Mouse (Mus musculus): ENCODE measurements around the gene Wwc2. TPM values are rescaled to one million over a fixed set of nuclear protein-coding genes. Genes with fewer than 3 reads are reported as not detected.

Wwc2 gene
- polyA plus RNA-seq, 1 experiment from 2014 or later: 5.6 TPM

- ATAC-seq (ENCODE audit: low read depth): no peak
- H3K27me3 ChIP-seq (ENCODE audit: control insufficient read depth, insufficient read depth, low read length): no peaks in the 10 kb centered on the region
- H3K4me1 ChIP-seq (ENCODE audit: control insufficient read depth, insufficient read depth, low read length): no peaks in the 10 kb centered on the region
- H3K4me2 ChIP-seq (ENCODE audit: low read depth, low read length): no peak overlapping the region
- no peak overlapping the region for H3K9ac ChIP-seq (replicated peaks; ENCODE audit: low read depth, low read length)
- H3K27ac ChIP-seq (ENCODE audit: low read depth, low read length): no peak overlapping the region
- H3K4me3 ChIP-seq (ENCODE audit: low read depth, low read length): no peak overlapping the region
- H3K9me3 ChIP-seq (ENCODE audit: control insufficient read depth, low read length): no peaks in the 10 kb centered on the region
- WGBS: 90% methylated on average over 9 of the region's 9 CpGs
- no peaks in the 10 kb centered on the region for H3K36me3 ChIP-seq (ENCODE audit: control insufficient read depth, insufficient read depth, low read length)
These were observed 22.6 kb upstream of the Wwc2 start for GRCm38 (mm10) chr8:48013281-48013680.

GRCm38 (mm10) chr8:48011871-48012270 lies 21.1 kb upstream of the Wwc2 start:
- H3K4me2 ChIP-seq (ENCODE audit: low read depth, low read length): no peak overlapping the region
- ATAC-seq (ENCODE audit: low read depth): no peak
- WGBS: 85% methylated on average over 10 of the region's 10 CpGs
- no peak overlapping the region for H3K9ac ChIP-seq (replicated peaks; ENCODE audit: low read depth, low read length)
- H3K27ac ChIP-seq (ENCODE audit: low read depth, low read length): no peak overlapping the region
- H3K9me3 ChIP-seq (ENCODE audit: control insufficient read depth, low read length): no peaks in the 10 kb centered on the region
- no peaks in the 10 kb centered on the region for H3K27me3 ChIP-seq (ENCODE audit: control insufficient read depth, insufficient read depth, low read length)
- no peaks in the 10 kb centered on the region for H3K4me1 ChIP-seq (ENCODE audit: control insufficient read depth, insufficient read depth, low read length)
- no peaks in the 10 kb centered on the region for H3K36me3 ChIP-seq (ENCODE audit: control insufficient read depth, insufficient read depth, low read length)
- no peak overlapping the region for H3K4me3 ChIP-seq (ENCODE audit: low read depth, low read length)

GRCm38 (mm10) chr8:48010977-48011376 lies 20.3 kb upstream of the Wwc2 start:
- WGBS: 87% methylated on average over 14 of the region's 14 CpGs
- no peak for ATAC-seq (ENCODE audit: low read depth)
- no peaks in the 10 kb centered on the region for H3K4me1 ChIP-seq (ENCODE audit: control insufficient read depth, insufficient read depth, low read length)
- no peak overlapping the region for H3K4me3 ChIP-seq (ENCODE audit: low read depth, low read length)
- no peak overlapping the region for H3K9ac ChIP-seq (replicated peaks; ENCODE audit: low read depth, low read length)
- no peaks in the 10 kb centered on the region for H3K9me3 ChIP-seq (ENCODE audit: control insufficient read depth, low read length)
- H3K36me3 ChIP-seq (ENCODE audit: control insufficient read depth, insufficient read depth, low read length): no peaks in the 10 kb centered on the region
- no peak overlapping the region for H3K4me2 ChIP-seq (ENCODE audit: low read depth, low read length)
- H3K27ac ChIP-seq (ENCODE audit: low read depth, low read length): no peak overlapping the region
- H3K27me3 ChIP-seq (ENCODE audit: control insufficient read depth, insufficient read depth, low read length): no peaks in the 10 kb centered on the region

- Histone ChIP-seq H3K4me3 (ENCODE audit: low read depth, low read length) (no peak overlapping the region), H3K4me2 (ENCODE audit: low read depth, low read length) (no peak overlapping the region), H3K36me3 (ENCODE audit: control insufficient read depth, insufficient read depth, low read length) (no peaks in the 10 kb centered on the region), H3K9ac (replicated peaks; ENCODE audit: low read depth, low read length) (no peak overlapping the region), H3K4me1 (ENCODE audit: control insufficient read depth, insufficient read depth, low read length) (no peaks in the 10 kb centered on the region), H3K27ac (ENCODE audit: low read depth, low read length) (no peak overlapping the region), H3K27me3 (ENCODE audit: control insufficient read depth, insufficient read depth, low read length) (no peaks in the 10 kb centered on the region), H3K9me3 (ENCODE audit: control insufficient read depth, low read length) (no peaks in the 10 kb centered on the region)
- 90% methylated on average over 15 of the region's 15 CpGs for whole genome bisulfite sequencing
- no peak for ATAC-seq (ENCODE audit: low read depth)
These were observed 18.7 kb upstream of the Wwc2 start for GRCm38 (mm10) chr8:48009399-48009798.

GRCm38 (mm10) chr8:48008936-48009335 lies 18.2 kb upstream of the Wwc2 start:
- 72% methylated on average over 8 of the region's 8 CpGs for WGBS
- no peak for ATAC-seq (ENCODE audit: low read depth)
- no peak overlapping the region for H3K27ac ChIP-seq (ENCODE audit: low read depth, low read length)
- no peak overlapping the region for H3K9ac ChIP-seq (replicated peaks; ENCODE audit: low read depth, low read length)
- no peak overlapping the region for H3K4me2 ChIP-seq (ENCODE audit: low read depth, low read length)
- H3K4me1 ChIP-seq (ENCODE audit: control insufficient read depth, insufficient read depth, low read length): no peaks in the 10 kb centered on the region
- H3K27me3 ChIP-seq (ENCODE audit: control insufficient read depth, insufficient read depth, low read length): no peaks in the 10 kb centered on the region
- no peaks in the 10 kb centered on the region for H3K36me3 ChIP-seq (ENCODE audit: control insufficient read depth, insufficient read depth, low read length)
- H3K4me3 ChIP-seq (ENCODE audit: low read depth, low read length): no peak overlapping the region
- H3K9me3 ChIP-seq (ENCODE audit: control insufficient read depth, low read length): no peaks in the 10 kb centered on the region

GRCm38 (mm10) chr8:48006869-48007268 lies 16.1 kb upstream of the Wwc2 start:
- no peaks in the 10 kb centered on the region for H3K4me1 ChIP-seq (ENCODE audit: control insufficient read depth, insufficient read depth, low read length)
- no peak overlapping the region for H3K4me2 ChIP-seq (ENCODE audit: low read depth, low read length)
- H3K4me3 ChIP-seq (ENCODE audit: low read depth, low read length): no peak overlapping the region
- no peak overlapping the region for H3K9ac ChIP-seq (replicated peaks; ENCODE audit: low read depth, low read length)
- 89% methylated on average over 4 of the region's 4 CpGs for WGBS
- no peak for ATAC-seq (ENCODE audit: low read depth)
- H3K27me3 ChIP-seq (ENCODE audit: control insufficient read depth, insufficient read depth, low read length): no peaks in the 10 kb centered on the region
- no peaks in the 10 kb centered on the region for H3K9me3 ChIP-seq (ENCODE audit: control insufficient read depth, low read length)
- H3K36me3 ChIP-seq (ENCODE audit: control insufficient read depth, insufficient read depth, low read length): no peaks in the 10 kb centered on the region
- H3K27ac ChIP-seq (ENCODE audit: low read depth, low read length): no peak overlapping the region

GRCm38 (mm10) chr8:48002551-48002950 lies 11.8 kb upstream of the Wwc2 start:
- Histone ChIP-seq H3K9me3 (ENCODE audit: control insufficient read depth, low read length) (no peaks in the 10 kb centered on the region), H3K4me1 (ENCODE audit: control insufficient read depth, insufficient read depth, low read length) (no peaks in the 10 kb centered on the region), H3K9ac (replicated peaks; ENCODE audit: low read depth, low read length) (no peak overlapping the region), H3K27me3 (ENCODE audit: control insufficient read depth, insufficient read depth, low read length) (no peaks in the 10 kb centered on the region), H3K4me3 (ENCODE audit: low read depth, low read length) (no peak overlapping the region), H3K4me2 (ENCODE audit: low read depth, low read length) (no peak overlapping the region), H3K27ac (ENCODE audit: low read depth, low read length) (no peak overlapping the region), H3K36me3 (ENCODE audit: control insufficient read depth, insufficient read depth, low read length) (no peaks in the 10 kb centered on the region)
- no peak for ATAC-seq (ENCODE audit: low read depth)
- WGBS: 93% methylated on average over 8 of the region's 8 CpGs

- 98% methylated on average over 6 of the region's 6 CpGs for WGBS
- no peaks in the 10 kb centered on the region for H3K9me3 ChIP-seq (ENCODE audit: control insufficient read depth, low read length)
- H3K36me3 ChIP-seq (ENCODE audit: control insufficient read depth, insufficient read depth, low read length): no peaks in the 10 kb centered on the region
- H3K4me2 ChIP-seq (ENCODE audit: low read depth, low read length): no peak overlapping the region
- H3K9ac ChIP-seq (replicated peaks; ENCODE audit: low read depth, low read length): no peak overlapping the region
- ATAC-seq (ENCODE audit: low read depth): no peak
- H3K4me3 ChIP-seq (ENCODE audit: low read depth, low read length): no peak overlapping the region
- no peaks in the 10 kb centered on the region for H3K4me1 ChIP-seq (ENCODE audit: control insufficient read depth, insufficient read depth, low read length)
- H3K27me3 ChIP-seq (ENCODE audit: control insufficient read depth, insufficient read depth, low read length): no peaks in the 10 kb centered on the region
- H3K27ac ChIP-seq (ENCODE audit: low read depth, low read length): no peak overlapping the region
These were observed 10.7 kb upstream of the Wwc2 start for GRCm38 (mm10) chr8:48001395-48001794.

- H3K9me3 ChIP-seq (ENCODE audit: control insufficient read depth, low read length): no peaks in the 10 kb centered on the region
- 24% methylated on average over 1 of the region's 1 CpGs for WGBS
- H3K9ac ChIP-seq (replicated peaks; ENCODE audit: low read depth, low read length): no peak overlapping the region
- no peak overlapping the region for H3K4me3 ChIP-seq (ENCODE audit: low read depth, low read length)
- no peaks in the 10 kb centered on the region for H3K27me3 ChIP-seq (ENCODE audit: control insufficient read depth, insufficient read depth, low read length)
- ATAC-seq (ENCODE audit: low read depth): no peak
- no peaks in the 10 kb centered on the region for H3K4me1 ChIP-seq (ENCODE audit: control insufficient read depth, insufficient read depth, low read length)
- H3K27ac ChIP-seq (ENCODE audit: low read depth, low read length): no peak overlapping the region
- no peak overlapping the region for H3K4me2 ChIP-seq (ENCODE audit: low read depth, low read length)
- no peaks in the 10 kb centered on the region for H3K36me3 ChIP-seq (ENCODE audit: control insufficient read depth, insufficient read depth, low read length)
These were observed 6.0 kb upstream of the Wwc2 start for GRCm38 (mm10) chr8:47996712-47997111.

GRCm38 (mm10) chr8:47996126-47996525 lies 5.4 kb upstream of the Wwc2 start:
- no peak overlapping the region for H3K9ac ChIP-seq (replicated peaks; ENCODE audit: low read depth, low read length)
- no peak for ATAC-seq (ENCODE audit: low read depth)
- no peak overlapping the region for H3K4me2 ChIP-seq (ENCODE audit: low read depth, low read length)
- no peak overlapping the region for H3K27ac ChIP-seq (ENCODE audit: low read depth, low read length)
- H3K4me3 ChIP-seq (ENCODE audit: low read depth, low read length): no peak overlapping the region
- H3K27me3 ChIP-seq (ENCODE audit: control insufficient read depth, insufficient read depth, low read length): no peaks in the 10 kb centered on the region
- 83% methylated on average over 3 of the region's 3 CpGs for WGBS
- H3K4me1 ChIP-seq (ENCODE audit: control insufficient read depth, insufficient read depth, low read length): peaks cover 3% of the 10 kb centered on the region; the same call in 1 of the 2 replicates
- H3K9me3 ChIP-seq (ENCODE audit: control insufficient read depth, low read length): no peaks in the 10 kb centered on the region
- no peaks in the 10 kb centered on the region for H3K36me3 ChIP-seq (ENCODE audit: control insufficient read depth, insufficient read depth, low read length)
